Mouse (Mus musculus): ENCODE results near the gene Otx2. TPM values are rescaled to one million over a fixed set of nuclear protein-coding genes. Genes with fewer than 3 reads are reported as not detected.

The Otx2 gene
- polyA plus RNA-seq, 1 experiment = not detected

- Histone ChIP-seq H3K36me3 (ENCODE audit: control insufficient read depth, insufficient read depth, low read length) (no peaks in the 10 kb centered on the region), H3K4me1 (ENCODE audit: control insufficient read depth, insufficient read depth, insufficient read length, low read length) (peaks cover 5% of the 10 kb centered on the region; the same call in 1 of the 2 replicates), H3K27ac (ENCODE audit: insufficient read depth, low read depth, low read length) (no peak overlapping the region), H3K4me3 (ENCODE audit: low read depth, low read length) (no peak overlapping the region), H3K27me3 (ENCODE audit: control insufficient read depth, insufficient read depth, low read length) (peaks cover 62% of the 10 kb centered on the region)
- 4% methylated on average over 14 of the region's 14 CpGs for WGBS
- TF ChIP-seq CTCF (IDR thresholded peaks at IDR 0.05; ENCODE audit: extremely low read depth, insufficient read length, insufficient replicate concordance, low read depth, low read length) (no peak), POLR2A (IDR thresholded peaks at IDR 0.05; ENCODE audit: low read depth, low read length) (no peak)
Observed at GRCm38 (mm10) chr14:48664001-48664810, 9.4 kb downstream of the Otx2 start.

- peaks cover 56% of the 10 kb centered on the region for H3K27me3 ChIP-seq (ENCODE audit: control insufficient read depth, insufficient read depth, low read length)
- no peaks in the 10 kb centered on the region for H3K36me3 ChIP-seq (ENCODE audit: control insufficient read depth, insufficient read depth, low read length)
- 9% methylated on average over 4 of the region's 4 CpGs for WGBS
- H3K4me1 ChIP-seq (ENCODE audit: control insufficient read depth, insufficient read depth, insufficient read length, low read length) = peaks cover 5% of the 10 kb centered on the region; the same call in 1 of the 2 replicates
- H3K4me3 ChIP-seq (ENCODE audit: low read depth, low read length) = no peak overlapping the region
- TF ChIP-seq CTCF (IDR thresholded peaks at IDR 0.05; ENCODE audit: extremely low read depth, insufficient read length, insufficient replicate concordance, low read depth, low read length) (no peak), POLR2A (IDR thresholded peaks at IDR 0.05; ENCODE audit: low read depth, low read length) (no peak)
- no peak overlapping the region for H3K27ac ChIP-seq (ENCODE audit: insufficient read depth, low read depth, low read length)
Observed at GRCm38 (mm10) chr14:48663531-48663930, 10.1 kb downstream of the Otx2 start.

- TF ChIP-seq POLR2A (IDR thresholded peaks at IDR 0.05; ENCODE audit: low read depth, low read length) (no peak), CTCF (IDR thresholded peaks at IDR 0.05; ENCODE audit: extremely low read depth, insufficient read length, insufficient replicate concordance, low read depth, low read length) (no peak)
- Histone ChIP-seq H3K4me1 (ENCODE audit: control insufficient read depth, insufficient read depth, insufficient read length, low read length) (peaks cover 5% of the 10 kb centered on the region; the same call in 1 of the 2 replicates), H3K4me3 (ENCODE audit: low read depth, low read length) (no peak overlapping the region), H3K27me3 (ENCODE audit: control insufficient read depth, insufficient read depth, low read length) (peaks cover 57% of the 10 kb centered on the region), H3K27ac (ENCODE audit: insufficient read depth, low read depth, low read length) (no peak overlapping the region), H3K36me3 (ENCODE audit: control insufficient read depth, insufficient read depth, low read length) (no peaks in the 10 kb centered on the region)
- WGBS = 5% methylated on average over 16 of the region's 16 CpGs
Observed at GRCm38 (mm10) chr14:48662568-48663236, 10.9 kb downstream of the Otx2 start.

- WGBS = 4% methylated on average over 38 of the region's 38 CpGs
- no peak overlapping the region for H3K4me3 ChIP-seq (ENCODE audit: low read depth, low read length)
- H3K4me1 ChIP-seq (ENCODE audit: control insufficient read depth, insufficient read depth, insufficient read length, low read length) = peaks cover 5% of the 10 kb centered on the region; the same call in 1 of the 2 replicates
- no peaks in the 10 kb centered on the region for H3K36me3 ChIP-seq (ENCODE audit: control insufficient read depth, insufficient read depth, low read length)
- H3K27me3 ChIP-seq (ENCODE audit: control insufficient read depth, insufficient read depth, low read length) = peaks cover 53% of the 10 kb centered on the region
- no peak for TF ChIP-seq POLR2A (IDR thresholded peaks at IDR 0.05; ENCODE audit: low read depth, low read length)
- TF ChIP-seq CTCF (IDR thresholded peaks at IDR 0.05; ENCODE audit: extremely low read depth, insufficient read length, insufficient replicate concordance, low read depth, low read length) = no peak
- H3K27ac ChIP-seq (ENCODE audit: insufficient read depth, low read depth, low read length) = no peak overlapping the region
Observed at GRCm38 (mm10) chr14:48661646-48662567, 11.7 kb downstream of the Otx2 start.

- WGBS = 16% methylated on average over 8 of the region's 8 CpGs
Observed at GRCm38 (mm10) chr14:48661151-48661550, 12.5 kb downstream of the Otx2 start.

GRCm38 (mm10) chr14:48660593-48660992 lies 13.0 kb downstream of the Otx2 start:
- TF ChIP-seq CTCF (IDR thresholded peaks at IDR 0.05; ENCODE audit: extremely low read depth, insufficient read length, insufficient replicate concordance, low read depth, low read length) = no peak
- no peak for TF ChIP-seq POLR2A (IDR thresholded peaks at IDR 0.05; ENCODE audit: low read depth, low read length)
- Histone ChIP-seq H3K27me3 (ENCODE audit: control insufficient read depth, insufficient read depth, low read length) (peaks cover 46% of the 10 kb centered on the region), H3K36me3 (ENCODE audit: control insufficient read depth, insufficient read depth, low read length) (no peaks in the 10 kb centered on the region), H3K4me1 (ENCODE audit: control insufficient read depth, insufficient read depth, insufficient read length, low read length) (peaks cover 5% of the 10 kb centered on the region; the same call in 1 of the 2 replicates), H3K27ac (ENCODE audit: insufficient read depth, low read depth, low read length) (no peak overlapping the region), H3K4me3 (ENCODE audit: low read depth, low read length) (no peak overlapping the region)
- 42% methylated on average over 4 of the region's 4 CpGs for WGBS

More at GRCm38 (mm10) chr14:48661151-48661550, 12.5 kb downstream of the Otx2 start:
- Histone ChIP-seq H3K27me3 (ENCODE audit: control insufficient read depth, insufficient read depth, low read length) (peaks cover 46% of the 10 kb centered on the region), H3K4me1 (ENCODE audit: control insufficient read depth, insufficient read depth, insufficient read length, low read length) (peaks cover 5% of the 10 kb centered on the region; the same call in 1 of the 2 replicates), H3K36me3 (ENCODE audit: control insufficient read depth, insufficient read depth, low read length) (no peaks in the 10 kb centered on the region), H3K4me3 (ENCODE audit: low read depth, low read length) (no peak overlapping the region), H3K27ac (ENCODE audit: insufficient read depth, low read depth, low read length) (no peak overlapping the region)
- TF ChIP-seq POLR2A (IDR thresholded peaks at IDR 0.05; ENCODE audit: low read depth, low read length) (no peak), CTCF (IDR thresholded peaks at IDR 0.05; ENCODE audit: extremely low read depth, insufficient read length, insufficient replicate concordance, low read depth, low read length) (no peak)

Data from small intestine, adult 2 months (tissue).